Mouse (Mus musculus) spleen, adult 2 months (tissue): Measurements from ENCODE around the gene Smim9. TPM values are rescaled to one million over a fixed set of nuclear protein-coding genes. Genes with fewer than 3 reads are reported as not detected.
A peak's percentile ranks its signal among the peaks of the same experiment; 100 is the strongest.

Experiments
- DNase-seq, 2 experiments: peaks; one replicate each; pipeline versions ENCODE4 v3.0.0 to v3.0.0-alpha.2; 2012 to 2021; ENCODE audit warnings: low spot score in 2 of 2, low read depth in 1 of 2
- H3K27ac ChIP-seq: fragments of 200-500 bp; 2 replicates; pipeline ENCODE4 v1.5.1; 2012; ENCODE audit warnings: low read length, inconsistent platforms; ENCODE audit not compliant: insufficient read depth
- H3K27me3 ChIP-seq: fragments of 200-500 bp; 2 replicates; pipeline ENCODE4 v1.6.1; 2012; ENCODE audit warnings: mild to moderate bottlenecking, moderate library complexity, low read length, inconsistent platforms; ENCODE audit not compliant: control insufficient read depth, insufficient read depth
- H3K36me3 ChIP-seq: fragments of 200-500 bp; 2 replicates; pipeline ENCODE4 v1.6.1; 2012; ENCODE audit warnings: mild to moderate bottlenecking, low read length, inconsistent platforms; ENCODE audit not compliant: control insufficient read depth, insufficient read depth
- H3K4me1 ChIP-seq: fragments of 200-500 bp; 2 replicates; pipeline ENCODE4 v1.6.1; 2011; ENCODE audit warnings: inconsistent platforms; ENCODE audit not compliant: control insufficient read depth, insufficient read depth, insufficient read length
- H3K4me3 ChIP-seq: fragments of 200-500 bp; 2 replicates; pipeline ENCODE4 v1.5.1; 2011; ENCODE audit warnings: mild to moderate bottlenecking, inconsistent platforms; ENCODE audit not compliant: insufficient read depth, insufficient read length; ENCODE audit errors: extremely low read depth
- CTCF ChIP-seq: fragments of 200-500 bp; IDR thresholded peaks from 2 replicates; pipeline ENCODE4 v1.5.1; 2011; ENCODE audit warnings: mild to moderate bottlenecking, inconsistent platforms; ENCODE audit not compliant: insufficient read depth, insufficient read length, insufficient replicate concordance; ENCODE audit errors: extremely low read depth
- POLR2A ChIP-seq: fragments of 200-500 bp; IDR thresholded peaks from 2 replicates; pipeline ENCODE4 v1.6.1; 2011; ENCODE audit warnings: low read depth, low read length, inconsistent platforms
- WGBS: fragments of 180-500 bp; shearing (Covaris S2); methylation state at CpG from one replicate; pipeline ENCODE4 v1.1.7; 2018; 5-methylcytosine and 5-hydroxymethylcytosine counted together
- polyA plus RNA-seq: library from polyadenylated mRNA; depleted of rRNA; stranded (reverse); fragments of >200 nt; gene quantifications from 2 replicates; pipeline ENCODE4 v1.2.3, GENCODE M21; 2012

The Smim9 gene
- polyA plus RNA-seq, 1 experiment = not detected

DNA sequence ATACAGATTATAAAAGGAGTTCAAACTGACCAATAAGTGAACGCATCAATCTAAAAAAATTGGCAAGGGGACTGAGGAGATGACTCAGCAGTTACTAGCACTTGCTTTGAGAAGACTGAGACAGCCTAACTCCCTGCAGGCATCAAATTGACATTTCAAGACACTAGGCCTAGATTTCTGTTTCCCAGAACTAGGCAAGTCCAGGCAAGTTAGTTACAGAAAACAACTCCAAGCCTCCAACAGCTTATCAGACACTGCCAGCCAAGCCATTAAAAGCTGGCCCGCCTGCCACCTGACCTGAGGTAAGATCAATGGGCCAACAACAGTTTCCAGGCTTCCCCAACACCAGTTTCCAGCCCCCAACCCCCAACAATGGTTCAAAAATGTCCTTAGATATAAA is 25.8 kb downstream of the Smim9 start:
- H3K27ac ChIP-seq = no peak overlapping the region
- no peak for DNase-seq
- H3K36me3 ChIP-seq = no peaks in the 10 kb centered on the region
- no peak for TF ChIP-seq CTCF
- TF ChIP-seq POLR2A = no peak
- H3K4me3 ChIP-seq = no peak overlapping the region
- WGBS = 75% methylated on average over 2 of the region's 2 CpGs
- no peaks in the 10 kb centered on the region for H3K27me3 ChIP-seq
- H3K4me1 ChIP-seq = no peaks in the 10 kb centered on the region

DNA sequence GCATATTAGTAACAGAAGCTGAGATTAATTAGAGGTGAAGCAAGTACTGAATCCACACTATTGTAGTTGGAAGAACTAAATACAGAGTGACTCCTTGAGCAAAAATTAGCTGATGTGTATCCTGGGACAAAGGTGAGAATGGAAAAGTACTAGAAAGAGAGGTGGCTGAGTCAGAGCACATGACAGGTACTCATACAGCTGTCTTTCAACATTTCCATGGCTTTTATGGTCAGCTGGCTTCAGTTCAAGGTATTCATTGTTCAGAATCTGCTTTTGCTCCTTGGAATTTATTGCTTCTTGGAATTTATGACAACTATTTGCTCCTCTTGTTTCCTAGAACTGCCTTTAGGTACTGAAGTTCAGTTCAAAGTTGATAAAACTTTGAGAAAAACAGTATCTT is 26.6 kb downstream of the Smim9 start:
- Histone ChIP-seq H3K4me1 (no peaks in the 10 kb centered on the region), H3K27ac (no peak overlapping the region), H3K4me3 (no peak overlapping the region), H3K27me3 (no peaks in the 10 kb centered on the region), H3K36me3 (no peaks in the 10 kb centered on the region)
- no peak for TF ChIP-seq CTCF
- no peak for TF ChIP-seq POLR2A
- no peak for DNase-seq

DNA sequence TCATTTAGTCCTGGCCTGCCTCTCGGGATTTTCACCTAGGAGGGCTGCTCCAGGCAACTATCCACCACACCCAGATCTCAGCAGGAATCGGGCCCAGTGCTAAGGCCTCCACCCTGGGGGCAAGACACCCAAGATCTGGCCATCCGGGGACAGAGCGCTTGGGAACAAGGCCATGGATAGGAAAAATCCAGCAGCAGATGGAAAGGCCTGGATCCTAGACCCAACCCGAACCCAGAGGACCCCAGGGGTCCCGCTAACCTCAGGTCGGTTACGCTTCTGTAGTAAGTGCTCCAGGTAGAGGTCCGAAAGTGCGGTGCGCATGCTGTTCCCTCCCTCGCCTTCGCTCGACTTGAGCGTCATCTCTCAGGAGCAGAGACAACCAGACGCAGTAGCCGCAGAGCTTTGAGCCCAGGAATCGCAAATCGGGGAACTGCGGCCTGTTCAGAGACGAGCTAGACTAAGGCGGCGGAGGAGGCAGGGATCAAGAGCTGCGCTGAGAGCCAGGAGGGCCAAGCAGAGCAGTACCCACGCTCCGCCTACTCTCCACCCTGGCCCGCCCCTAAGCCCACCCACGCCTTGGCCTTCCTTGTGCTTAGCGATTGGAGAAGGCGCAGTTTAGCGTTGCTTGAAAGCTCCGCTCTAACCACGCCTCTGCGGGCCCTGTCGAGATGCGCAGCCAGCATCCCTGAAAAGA is 33.0 kb downstream of the Smim9 start, which contains the start of gene Mpp1:
TSS of gene Mpp1 (minus strand) at position 550 of the 694 bp plus-strand sequence.
- no peaks in the 10 kb centered on the region for H3K36me3 ChIP-seq
- peak within 1 kb of the TSS; percentile 40; the same call in 1 of the 2 replicates for H3K27ac ChIP-seq
- H3K4me1 ChIP-seq = 0 out of 2 replicates have a peak, but pooled peaks cover 2% of the 10 kb centered on the region
- 24% methylated on average over 36 of the region's 36 CpGs for WGBS
- peak; percentile 55 to 68 for DNase-seq
- TF ChIP-seq CTCF (no peak), POLR2A (no peak)
- no peaks in the 10 kb centered on the region for H3K27me3 ChIP-seq
- H3K4me3 ChIP-seq = peak within 1 kb of the TSS; percentile 69

DNA sequence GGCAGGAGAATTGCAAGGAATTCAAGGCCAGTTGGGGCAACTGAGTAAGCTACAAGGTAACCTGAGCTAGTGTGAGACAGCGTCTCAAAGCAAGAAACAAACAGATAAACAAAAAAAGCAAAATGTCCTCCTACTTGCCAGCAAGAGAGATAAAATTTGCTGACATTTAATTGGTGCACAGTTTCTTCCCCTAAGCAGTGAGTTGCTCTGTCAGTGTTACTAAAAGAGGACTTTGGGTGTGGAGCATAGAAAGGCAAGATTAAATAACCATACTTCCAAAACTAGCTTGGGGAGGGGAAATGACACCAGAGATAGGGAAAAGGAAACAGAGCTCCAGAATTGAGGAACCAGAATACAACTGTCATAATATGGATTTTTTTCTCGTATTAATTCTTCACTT is 34.1 kb downstream of the Smim9 start:
- no peaks in the 10 kb centered on the region for H3K36me3 ChIP-seq
- no peak overlapping the region; the same call in 1 of the 2 replicates for H3K27ac ChIP-seq

GRCm38 (mm10) chrX:75128333-75128980 is 35.1 kb downstream of the Smim9 start:
- no peaks in the 10 kb centered on the region for H3K36me3 ChIP-seq
- TF ChIP-seq CTCF (no peak), POLR2A (no peak)
- DNase-seq = peak in 1 of 2 experiments; percentile 3
- H3K27ac ChIP-seq = peak overlapping the region; percentile 23; the same call in 1 of the 2 replicates
- no peaks in the 10 kb centered on the region for H3K27me3 ChIP-seq
- 0 out of 2 replicates have a peak, but pooled peaks cover 2% of the 10 kb centered on the region for H3K4me1 ChIP-seq
- H3K4me3 ChIP-seq = no peak overlapping the region

More for the DNA sequence above, 34.1 kb downstream of the Smim9 start:
- DNase-seq = no peak
- Histone ChIP-seq H3K27me3 (no peaks in the 10 kb centered on the region), H3K4me1 (0 out of 2 replicates have a peak, but pooled peaks cover 2% of the 10 kb centered on the region), H3K4me3 (no peak overlapping the region)
- WGBS = 32% methylated on average over 2 of the region's 2 CpGs
- no peak for TF ChIP-seq POLR2A
- TF ChIP-seq CTCF = no peak

GRCm38 (mm10) chrX:75126893-75127292 is 36.7 kb downstream of the Smim9 start:
- TF ChIP-seq POLR2A (no peak), CTCF (no peak)
- Histone ChIP-seq H3K27me3 (no peaks in the 10 kb centered on the region), H3K4me3 (no peak overlapping the region), H3K36me3 (no peaks in the 10 kb centered on the region), H3K27ac (no peak overlapping the region), H3K4me1 (0 out of 2 replicates have a peak, but pooled peaks cover 2% of the 10 kb centered on the region)
- peak in 1 of 2 experiments; percentile 9 for DNase-seq

- no peak for DNase-seq
These were observed 38.0 kb downstream of the Smim9 start for GRCm38 (mm10) chrX:75125606-75126005.

More at GRCm38 (mm10) chrX:75125606-75126005, 38.0 kb downstream of the Smim9 start:
- 94% methylated on average over 3 of the region's 3 CpGs for WGBS
- Histone ChIP-seq H3K27ac (no peak overlapping the region), H3K4me3 (no peak overlapping the region), H3K36me3 (no peaks in the 10 kb centered on the region), H3K27me3 (no peaks in the 10 kb centered on the region), H3K4me1 (0 out of 2 replicates have a peak, but pooled peaks cover 2% of the 10 kb centered on the region)
- TF ChIP-seq POLR2A (no peak), CTCF (no peak)
